Mouse (Mus musculus) lung, embryonic 14.5 days (tissue): ENCODE results near the gene Crygc. TPM values are rescaled to one million over a fixed set of nuclear protein-coding genes. Genes with fewer than 3 reads are reported as not detected.

Experiments
- ATAC-seq: fragments of 200-750 bp; cut with Nextera tagmentation; 2 replicates; pipeline ENCODE4 v1.8.0; 2017; ENCODE audit warnings: mild to moderate bottlenecking, moderate TSS enrichment, moderate library complexity; ENCODE audit not compliant: insufficient read depth
- DNase-seq: peaks from one replicate; pipeline ENCODE4 v3.0.0-alpha.2; 2015
- H3K27ac ChIP-seq: fragments of 300-500 bp; sonication (generic); 2 replicates; pipeline ENCODE4 v1.5.1; 2014; ENCODE audit warnings: low read depth, mild to moderate bottlenecking, moderate library complexity
- H3K27me3 ChIP-seq: fragments of 300-500 bp; sonication (generic); 2 replicates; pipeline ENCODE4 v1.6.1; 2014; ENCODE audit warnings: low read length, control low read depth; ENCODE audit not compliant: insufficient read depth
- H3K36me3 ChIP-seq: fragments of 300-500 bp; sonication (generic); 2 replicates; pipeline ENCODE4 v1.6.1; 2014; ENCODE audit warnings: control low read depth; ENCODE audit not compliant: insufficient read depth
- H3K4me1 ChIP-seq: fragments of 300-500 bp; sonication (generic); 2 replicates; pipeline ENCODE4 v1.6.1; 2014; ENCODE audit warnings: antibody characterized with exemption, control low read depth; ENCODE audit not compliant: insufficient read depth
- H3K4me2 ChIP-seq: fragments of 300-500 bp; sonication (generic); 2 replicates; pipeline ENCODE4 v1.6.1; 2014; ENCODE audit warnings: mild to moderate bottlenecking
- H3K4me3 ChIP-seq: fragments of 300-500 bp; sonication (generic); 2 replicates; pipeline ENCODE4 v1.5.1; 2014; ENCODE audit warnings: low read depth, low read length
- H3K9ac ChIP-seq: fragments of 300-500 bp; sonication (generic); 2 replicates; pipeline ENCODE4 v1.6.1; 2014
- H3K9me3 ChIP-seq: fragments of 300-500 bp; sonication (generic); 2 replicates; pipeline ENCODE4 v1.6.1; 2016; ENCODE audit warnings: low read depth, low read length, control low read depth
- CTCF ChIP-seq: IDR thresholded peaks from 2 replicates; pipeline ENCODE4 v1.5.1; 2016; ENCODE audit warnings: antibody characterized with exemption, low read depth
- WGBS: fragments of 180-500 bp; shearing (Covaris S2); extraction: QIAGEN DNeasy Blood & Tissue Kit; methylation state at CpG from one replicate; pipeline ENCODE4 v1.1.7; 2014; 5-methylcytosine and 5-hydroxymethylcytosine counted together
- polyA plus RNA-seq: library from polyadenylated mRNA; unstranded; fragments of >200 nt; fragmentation: Nextera tagmentation; extraction: Ambion mirVana; gene quantifications from 2 replicates; pipeline ENCODE4 v1.2.1, GENCODE M21; 2014

Gene Crygc
- polyA plus RNA-seq, 1 experiment from 2014 or later = not detected

DNA sequence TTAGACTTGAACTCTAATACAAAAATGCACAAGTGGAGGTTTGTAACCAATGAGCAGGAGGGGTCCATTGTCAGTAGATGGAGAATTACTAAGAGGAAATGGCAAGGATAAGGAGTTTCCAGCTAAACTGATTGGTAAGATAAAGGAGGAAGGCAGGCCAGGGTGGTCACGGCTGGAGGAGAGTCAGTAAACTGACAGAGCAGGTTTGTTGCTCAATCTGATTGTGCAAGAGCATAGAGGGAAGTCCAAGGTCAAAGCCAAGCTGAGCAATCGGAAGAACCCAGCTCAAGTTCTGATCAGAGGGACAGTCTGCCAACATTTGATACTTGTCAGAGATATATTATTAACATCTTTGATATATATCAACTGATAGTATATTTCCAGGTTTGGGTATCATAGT, 16.9 kb upstream of the Crygc start:
- H3K27ac ChIP-seq = no peak overlapping the region
- TF ChIP-seq CTCF = no peak
- H3K4me1 ChIP-seq = no peaks in the 10 kb centered on the region
- H3K4me2 ChIP-seq = no peak overlapping the region
- WGBS = 50% methylated on average over 2 of the region's 2 CpGs
- H3K36me3 ChIP-seq = no peaks in the 10 kb centered on the region
- H3K9me3 ChIP-seq = no peaks in the 10 kb centered on the region
- DNase-seq (peak; percentile 11), ATAC-seq (no peak)
- no peaks in the 10 kb centered on the region for H3K27me3 ChIP-seq
- H3K9ac ChIP-seq = no peak overlapping the region
- no peak overlapping the region for H3K4me3 ChIP-seq

DNA sequence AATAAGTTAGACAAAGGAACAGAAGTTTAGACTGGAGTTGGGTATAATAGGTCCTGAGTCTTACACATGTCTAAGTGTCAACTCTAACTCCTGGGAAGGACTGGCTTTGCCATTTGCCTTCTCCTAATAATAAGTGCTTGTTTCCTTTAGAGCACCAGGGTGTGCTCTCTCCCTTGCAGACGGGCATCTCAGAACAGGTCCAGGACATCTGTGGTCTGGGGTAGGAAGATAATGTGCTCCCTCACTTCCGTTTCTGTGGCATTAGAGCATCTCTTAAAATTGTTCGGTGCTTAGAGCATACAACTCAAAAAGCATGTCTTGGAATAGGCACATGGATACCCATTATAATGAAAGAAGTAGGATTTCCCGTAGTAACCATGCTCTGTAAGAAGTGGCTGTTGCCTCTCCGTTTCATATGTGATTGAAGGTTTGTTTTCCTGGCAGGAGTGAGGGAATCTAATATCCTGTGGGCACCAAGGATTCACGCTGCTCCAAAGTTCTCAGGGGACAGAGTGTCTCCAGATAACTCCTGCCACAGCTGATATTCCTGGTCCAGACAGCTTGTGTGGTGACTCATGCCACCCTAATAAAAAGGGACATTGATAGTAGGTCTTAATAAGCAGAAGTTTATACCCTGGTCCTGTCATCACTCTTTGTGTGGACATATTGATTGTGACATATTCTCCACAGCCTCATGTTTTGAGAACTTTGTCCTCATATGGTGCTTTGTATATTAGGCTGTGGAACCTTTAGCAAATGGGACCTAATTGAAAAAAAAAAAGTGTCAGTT, 15.3 kb upstream of the Crygc start:
- H3K27me3 ChIP-seq = no peaks in the 10 kb centered on the region
- DNase-seq (no peak), ATAC-seq (no peak)
- H3K4me1 ChIP-seq = no peaks in the 10 kb centered on the region
- H3K4me2 ChIP-seq = no peak overlapping the region
- no peak for TF ChIP-seq CTCF
- no peaks in the 10 kb centered on the region for H3K9me3 ChIP-seq
- no peak overlapping the region for H3K27ac ChIP-seq
- no peak overlapping the region for H3K9ac ChIP-seq
- WGBS = 64% methylated on average over 6 of the region's 6 CpGs
- H3K4me3 ChIP-seq = no peak overlapping the region
- no peaks in the 10 kb centered on the region for H3K36me3 ChIP-seq

DNA sequence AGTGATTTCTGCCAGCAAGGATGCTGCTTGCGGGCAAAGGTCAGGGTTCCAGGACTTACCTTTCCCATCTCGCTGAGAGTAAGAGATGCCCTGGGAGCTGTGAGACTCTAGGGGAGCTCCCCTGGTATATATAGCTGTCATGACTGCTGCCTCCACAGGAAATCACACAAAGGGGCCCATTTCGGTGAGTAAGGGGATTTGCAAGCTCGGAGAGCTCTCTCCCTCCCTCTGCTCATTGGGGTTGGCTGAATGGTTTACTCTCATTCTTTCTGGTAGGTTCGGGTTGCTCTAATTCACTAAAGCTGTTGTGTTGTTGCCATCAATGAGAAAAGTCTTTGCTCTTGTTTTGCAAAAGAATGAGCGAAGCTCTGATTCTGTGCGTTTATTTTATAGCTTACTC, 8.7 kb upstream of the Crygc start, which contains the start of gene Crygb:
TSS of gene Crygb (minus strand) at position 101 of the 400 bp plus-strand sequence.
- H3K4me1 ChIP-seq = no peaks in the 10 kb centered on the region
- DNase-seq = no peak
- H3K9ac ChIP-seq = no peak within 1 kb of the TSS
- H3K27me3 ChIP-seq = no peaks in the 10 kb centered on the region
- TF ChIP-seq CTCF = no peak
- ATAC-seq = no peak
- no peak within 1 kb of the TSS for H3K4me2 ChIP-seq
- no peak within 1 kb of the TSS for H3K27ac ChIP-seq
- no peaks in the 10 kb centered on the region for H3K9me3 ChIP-seq
- H3K36me3 ChIP-seq = no peaks in the 10 kb centered on the region
- WGBS = 41% methylated on average over 7 of the region's 7 CpGs
- no peak within 1 kb of the TSS for H3K4me3 ChIP-seq

DNA sequence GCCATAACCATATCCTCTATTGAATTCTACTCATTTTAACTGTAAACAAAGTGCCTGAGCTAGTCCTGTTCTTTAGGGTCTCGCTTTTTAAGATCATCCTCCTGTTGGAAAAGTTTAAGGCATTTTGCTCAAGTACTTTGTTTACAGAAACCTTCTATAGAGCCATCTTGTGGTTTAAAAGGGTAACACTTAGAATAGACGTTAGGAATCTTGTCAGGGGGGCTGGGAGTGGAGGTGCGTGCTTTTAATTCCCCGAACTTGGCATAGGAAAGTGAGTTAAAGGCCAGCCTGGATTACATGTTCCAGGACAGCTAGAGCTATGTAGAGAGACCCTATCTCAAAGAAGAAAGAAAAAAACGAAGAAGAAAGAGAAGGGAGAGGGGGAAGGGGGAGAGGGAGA, 2.1 kb upstream of the Crygc start:
- no peak overlapping the region for H3K9ac ChIP-seq
- 13% methylated on average over 5 of the region's 5 CpGs for WGBS
- H3K27me3 ChIP-seq = no peaks in the 10 kb centered on the region
- no peak overlapping the region for H3K4me2 ChIP-seq
- H3K27ac ChIP-seq = no peak overlapping the region
- TF ChIP-seq CTCF = peak; percentile 40
- no peaks in the 10 kb centered on the region for H3K9me3 ChIP-seq
- H3K4me3 ChIP-seq = no peak overlapping the region
- no peaks in the 10 kb centered on the region for H3K36me3 ChIP-seq
- DNase-seq (peak; percentile 40), ATAC-seq (no peak)
- no peaks in the 10 kb centered on the region for H3K4me1 ChIP-seq

DNA sequence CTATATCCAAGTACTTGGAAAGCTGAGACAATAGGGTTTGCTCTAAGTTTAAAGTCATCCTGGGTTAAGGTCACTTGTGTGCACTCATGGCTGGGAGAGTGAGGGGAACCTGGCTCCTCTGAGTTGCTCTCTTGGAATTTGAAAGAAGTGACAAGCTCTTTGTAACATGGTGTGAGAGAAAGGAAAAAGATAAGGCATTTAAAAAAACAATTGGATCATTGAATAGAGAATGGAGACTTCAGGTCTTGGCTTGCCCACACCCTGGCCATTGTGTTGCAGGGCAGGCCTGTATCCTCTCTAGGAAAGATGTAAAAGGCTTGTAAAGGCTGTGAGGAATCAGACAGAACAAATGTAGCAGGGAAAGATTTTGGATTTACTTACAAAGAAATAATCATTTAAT, 5.6 kb downstream of the Crygc start:
- ATAC-seq (no peak), DNase-seq (no peak)
- no peaks in the 10 kb centered on the region for H3K4me1 ChIP-seq
- no peaks in the 10 kb centered on the region for H3K9me3 ChIP-seq
- H3K4me2 ChIP-seq = no peak overlapping the region
- H3K9ac ChIP-seq = no peak overlapping the region
- no peaks in the 10 kb centered on the region for H3K27me3 ChIP-seq
- no peak for TF ChIP-seq CTCF
- no peaks in the 10 kb centered on the region for H3K36me3 ChIP-seq
- no peak overlapping the region for H3K27ac ChIP-seq
- no peak overlapping the region for H3K4me3 ChIP-seq

DNA sequence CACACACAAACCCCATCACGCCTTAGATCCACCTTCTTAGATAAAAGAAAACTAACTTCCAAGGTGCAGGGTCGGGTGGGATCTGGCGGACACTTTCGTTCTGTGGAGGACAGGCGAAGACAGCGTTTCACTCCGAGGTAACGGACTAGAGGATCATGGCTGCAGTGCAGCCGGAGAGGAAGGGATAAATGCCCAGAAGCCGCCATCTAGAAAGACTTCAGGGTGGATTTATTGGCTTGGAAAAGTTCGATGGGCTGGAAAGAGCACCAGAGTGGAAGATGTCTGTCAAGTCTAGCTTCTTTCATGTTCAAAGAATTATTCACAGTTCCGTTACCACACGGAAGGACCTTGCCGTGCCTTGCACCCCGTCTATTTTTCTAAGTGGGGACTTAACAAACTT, 9.3 kb downstream of the Crygc start:
- no peak for DNase-seq
- Histone ChIP-seq H3K4me2 (no peak overlapping the region), H3K9me3 (no peaks in the 10 kb centered on the region), H3K4me1 (no peaks in the 10 kb centered on the region), H3K27me3 (no peaks in the 10 kb centered on the region), H3K9ac (no peak overlapping the region), H3K4me3 (no peak overlapping the region), H3K27ac (no peak overlapping the region), H3K36me3 (no peaks in the 10 kb centered on the region)
- TF ChIP-seq CTCF = no peak
- 80% methylated on average over 15 of the region's 15 CpGs for WGBS
- no peak for ATAC-seq

DNA sequence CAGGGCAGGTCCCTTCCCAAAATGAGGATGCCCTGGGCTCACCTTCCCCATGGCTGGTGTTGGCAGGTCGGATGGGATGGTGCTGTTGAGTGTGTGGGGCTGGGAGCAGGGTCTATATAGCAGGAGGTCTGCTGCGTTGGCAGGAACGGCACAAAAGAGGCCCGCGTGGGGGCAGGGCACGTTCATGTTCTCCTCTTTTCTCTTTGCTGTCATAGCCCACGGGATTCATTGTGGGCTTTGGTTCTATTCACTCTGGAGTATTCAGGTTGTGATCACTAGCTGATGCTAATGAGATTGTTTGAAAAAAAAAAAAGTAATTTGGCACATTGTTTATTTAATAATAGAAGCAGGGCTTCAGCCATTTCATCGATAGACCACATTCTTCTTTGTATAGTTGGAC, 10.1 kb downstream of the Crygc start, which contains the start of gene Crygd:
TSS of gene Crygd (minus strand) at position 101 of the 400 bp plus-strand sequence.
- H3K4me3 ChIP-seq = no peak within 1 kb of the TSS
- H3K4me1 ChIP-seq = no peaks in the 10 kb centered on the region
- no peak for TF ChIP-seq CTCF
- H3K27ac ChIP-seq = no peak within 1 kb of the TSS
- H3K4me2 ChIP-seq = no peak within 1 kb of the TSS
- no peaks in the 10 kb centered on the region for H3K27me3 ChIP-seq
- no peak within 1 kb of the TSS for H3K9ac ChIP-seq
- no peaks in the 10 kb centered on the region for H3K36me3 ChIP-seq
- no peaks in the 10 kb centered on the region for H3K9me3 ChIP-seq
- no peak for ATAC-seq
- WGBS = 85% methylated on average over 8 of the region's 8 CpGs
- DNase-seq = no peak
